Mouse (Mus musculus): Measurements from ENCODE around the gene Decr2.
"Not testable (repeated sequence)": the region's sequence is repeated elsewhere in the genome, so short reads cannot be mapped to it uniquely, and the experiment has no call there.

Gene Decr2

GRCm38 (mm10) chr17:26055164-26055563 is 35.0 kb downstream of the Decr2 start:
- DNase-seq = no peak

GRCm38 (mm10) chr17:26054133-26054845 is 35.8 kb downstream of the Decr2 start:
- DNase-seq = no peak

- DNase-seq = no peak
These were observed 37.4 kb downstream of the Decr2 start for GRCm38 (mm10) chr17:26052706-26053105.

- DNase-seq = no peak
These were observed 38.1 kb downstream of the Decr2 start for GRCm38 (mm10) chr17:26052074-26052473.

GRCm38 (mm10) chr17:26048118-26048517 is 42.0 kb downstream of the Decr2 start:
- DNase-seq = no peak

- DNase-seq = no peak
These were observed 43.7 kb downstream of the Decr2 start for GRCm38 (mm10) chr17:26046253-26046997.

GRCm38 (mm10) chr17:26045285-26045684 is 44.9 kb downstream of the Decr2 start:
- no peak for DNase-seq

GRCm38 (mm10) chr17:26043249-26043636 is 46.9 kb downstream of the Decr2 start:
- no peak for DNase-seq

- no peak for DNase-seq
These were observed 47.4 kb downstream of the Decr2 start for GRCm38 (mm10) chr17:26042599-26043248.

GRCm38 (mm10) chr17:26041111-26041802 is 48.9 kb downstream of the Decr2 start:
- peak; percentile 55 to 61 for DNase-seq

GRCm38 (mm10) chr17:26040711-26041110 is 49.4 kb downstream of the Decr2 start:
- not testable (repeated sequence) for DNase-seq

GRCm38 (mm10) chr17:26032037-26032436 is 58.1 kb downstream of the Decr2 start:
- DNase-seq = no peak

GRCm38 (mm10) chr17:26031583-26031982 is 58.6 kb downstream of the Decr2 start:
- no peak for DNase-seq

Data from B cell, adult 2 months (primary cell).